Mouse (Mus musculus) cerebellum, adult 2 months (tissue): ENCODE measurements around the gene Smim12. TPM values are rescaled to one million over a fixed set of nuclear protein-coding genes. Genes with fewer than 3 reads are reported as not detected.
A peak's percentile ranks its signal among the peaks of the same experiment; 100 is the strongest.

ENCODE experiments used
- DNase-seq, 2 experiments: peaks; one replicate each; pipeline ENCODE4 v3.0.0; 2021
- H3K27ac ChIP-seq: fragments of 200-500 bp; 2 replicates; pipeline ENCODE4 v1.5.1; 2012; ENCODE audit warnings: low read length, control low read depth, inconsistent platforms; ENCODE audit not compliant: insufficient read depth
- H3K27me3 ChIP-seq: fragments of 200-500 bp; 2 replicates; pipeline ENCODE4 v1.6.1; 2012; ENCODE audit warnings: inconsistent platforms, mild to moderate bottlenecking, low read length, moderate library complexity; ENCODE audit not compliant: control insufficient read depth, insufficient read depth
- H3K4me1 ChIP-seq: fragments of 200-500 bp; 2 replicates; pipeline ENCODE4 v1.6.1; 2011; ENCODE audit warnings: low read length; ENCODE audit not compliant: control insufficient read depth, insufficient read depth
- H3K4me3 ChIP-seq: fragments of 200-500 bp; replicated peaks from 2 replicates; pipeline ENCODE3; 2011; ENCODE audit warnings: mild to moderate bottlenecking, low read depth, low read length, control low read depth; ENCODE audit not compliant: insufficient read depth
- CTCF ChIP-seq: fragments of 200-500 bp; IDR thresholded peaks from 2 replicates; pipeline ENCODE4 v1.5.1; 2011; ENCODE audit warnings: low read depth, mild to moderate bottlenecking, control low read depth, low read length, moderate library complexity, borderline replicate concordance; ENCODE audit not compliant: insufficient read depth
- POLR2A ChIP-seq: fragments of 200-500 bp; IDR thresholded peaks from 2 replicates; pipeline ENCODE4 v1.6.1; 2011; ENCODE audit warnings: low read length, control low read depth, borderline replicate concordance; ENCODE audit not compliant: insufficient read depth
- WGBS: fragments of 180-500 bp; shearing (Covaris S2); methylation state at CpG from one replicate; pipeline ENCODE4 v1.1.7; 2018; 5-methylcytosine and 5-hydroxymethylcytosine counted together
- polyA plus RNA-seq: library from polyadenylated mRNA; depleted of rRNA; stranded (reverse); fragments of >200 nt; gene quantifications from 2 replicates; pipeline ENCODE4 v1.2.3, GENCODE M21; 2012

Gene Smim12
- polyA plus RNA-seq, 1 experiment = 106 TPM

- Histone ChIP-seq H3K4me3 (peak overlapping the region; percentile 33), H3K27me3 (no peaks in the 10 kb centered on the region), H3K4me1 (peaks cover 27% of the 10 kb centered on the region), H3K27ac (peak overlapping the region; percentile 65)
- no peak for TF ChIP-seq POLR2A
- TF ChIP-seq CTCF = no peak
- DNase-seq = peak; percentile 26 to 44
- 21% methylated on average over 14 of the region's 14 CpGs for WGBS
These were observed 7.0 kb upstream of the Smim12 start for GRCm38 (mm10) chr4:127236631-127237030.

GRCm38 (mm10) chr4:127237271-127237670 is 6.3 kb upstream of the Smim12 start:
- peaks cover 24% of the 10 kb centered on the region for H3K4me1 ChIP-seq
- 79% methylated on average over 10 of the region's 10 CpGs for WGBS
- H3K27me3 ChIP-seq = no peaks in the 10 kb centered on the region
- no peak overlapping the region for H3K27ac ChIP-seq
- no peak overlapping the region for H3K4me3 ChIP-seq
- DNase-seq = no peak
- TF ChIP-seq POLR2A = no peak
- TF ChIP-seq CTCF = no peak

DNA sequence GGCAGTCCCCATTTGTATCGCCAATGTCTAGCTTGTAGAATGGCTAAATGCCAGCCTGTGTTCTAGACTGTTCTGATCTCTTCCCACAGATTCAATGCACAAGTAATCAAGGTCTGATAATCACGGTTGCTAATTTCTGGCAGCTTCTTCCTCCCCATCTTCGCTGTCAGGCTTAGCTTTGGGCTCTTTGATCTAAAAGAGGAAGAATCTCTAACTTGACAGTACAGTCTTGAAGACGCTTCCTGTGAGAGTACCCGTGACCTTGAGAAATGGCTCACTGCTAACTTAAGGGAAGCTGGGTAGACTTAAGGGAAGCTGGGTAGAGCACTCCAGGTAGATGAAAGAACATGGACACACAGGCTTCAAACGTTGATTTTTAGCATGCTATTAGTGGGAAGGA is 888 bp upstream of the Smim12 start:
- 67% methylated on average over 6 of the region's 6 CpGs for WGBS
- no peak overlapping the region for H3K27ac ChIP-seq
- H3K27me3 ChIP-seq = no peaks in the 10 kb centered on the region
- no peak for TF ChIP-seq POLR2A
- no peak for TF ChIP-seq CTCF
- H3K4me3 ChIP-seq = no peak overlapping the region
- H3K4me1 ChIP-seq = peaks cover 6% of the 10 kb centered on the region; the same call in 1 of the 2 replicates
- no peak for DNase-seq

DNA sequence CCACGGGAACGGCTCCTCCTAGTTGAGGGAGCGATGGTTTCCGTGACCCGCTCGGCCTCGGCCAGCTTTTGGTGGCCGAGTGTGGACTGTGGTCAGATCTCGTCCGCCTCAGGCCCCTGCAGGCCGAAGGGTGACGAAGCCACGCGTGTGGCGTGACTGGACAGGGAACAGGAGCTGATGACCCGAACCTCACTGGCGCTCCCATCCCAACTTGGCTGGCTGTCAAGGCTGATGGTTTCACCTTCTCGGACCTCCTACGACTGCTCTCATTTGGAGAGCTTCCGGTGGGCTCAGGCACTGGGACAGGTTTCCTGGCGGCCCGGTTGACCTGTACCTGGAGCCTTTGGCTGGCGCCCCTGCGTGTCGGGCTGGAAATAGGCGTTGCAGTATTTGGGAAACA is 369 bp downstream of the Smim12 start:
- no peaks in the 10 kb centered on the region for H3K27me3 ChIP-seq
- peak overlapping the region; percentile 54 for H3K27ac ChIP-seq
- H3K4me3 ChIP-seq = peak overlapping the region; percentile 94
- WGBS = under 1% methylated on average over 26 of the region's 26 CpGs
- H3K4me1 ChIP-seq = peaks cover 6% of the 10 kb centered on the region; the same call in 1 of the 2 replicates
- DNase-seq = no peak
- no peak for TF ChIP-seq POLR2A
- no peak for TF ChIP-seq CTCF

- H3K4me1 ChIP-seq = peaks cover 12% of the 10 kb centered on the region
- DNase-seq = peak; percentile 93 to 98
- H3K27ac ChIP-seq = no peak overlapping the region
- TF ChIP-seq CTCF (peak; percentile 93), POLR2A (no peak)
- H3K27me3 ChIP-seq = no peaks in the 10 kb centered on the region; the same call in 1 of the 2 replicates
- no peak overlapping the region for H3K4me3 ChIP-seq
- WGBS = under 1% methylated on average over 5 of the region's 5 CpGs
These were observed 6.2 kb downstream of the Smim12 start for GRCm38 (mm10) chr4:127249701-127250349.

- Histone ChIP-seq H3K4me1 (peaks cover 8% of the 10 kb centered on the region; the same call in 1 of the 2 replicates), H3K27me3 (no peaks in the 10 kb centered on the region; the same call in 1 of the 2 replicates), H3K27ac (no peak overlapping the region), H3K4me3 (no peak overlapping the region)
- WGBS = 19% methylated on average over 22 of the region's 22 CpGs
- DNase-seq = peak; percentile 81 to 82
- TF ChIP-seq POLR2A (no peak), CTCF (no peak)
These were observed 8.5 kb downstream of the Smim12 start for GRCm38 (mm10) chr4:127251963-127252585.

- H3K27me3 ChIP-seq = no peaks in the 10 kb centered on the region; the same call in 1 of the 2 replicates
- no peak overlapping the region for H3K27ac ChIP-seq
- H3K4me1 ChIP-seq = peaks cover 7% of the 10 kb centered on the region; the same call in 1 of the 2 replicates
- WGBS = 39% methylated on average over 5 of the region's 5 CpGs
- TF ChIP-seq POLR2A = no peak
- TF ChIP-seq CTCF = no peak
- DNase-seq = no peak
- no peak overlapping the region for H3K4me3 ChIP-seq
These were observed 13.2 kb downstream of the Smim12 start for GRCm38 (mm10) chr4:127256739-127257138.
